Mouse (Mus musculus) liver, embryonic 12.5 days (tissue): ENCODE measurements around the gene Hoxd4. TPM values are rescaled to one million over a fixed set of nuclear protein-coding genes. Genes with fewer than 3 reads are reported as not detected.

Experiments used
- ATAC-seq: fragments of 200-750 bp; cut with Nextera tagmentation; 2 replicates; pipeline ENCODE4 v1.8.0; 2017; ENCODE audit warnings: moderate number of reproducible peaks, mild to moderate bottlenecking, moderate library complexity
- H3K27ac ChIP-seq: fragments of 300-500 bp; sonication (generic); 2 replicates; pipeline ENCODE4 v1.5.1; 2016; ENCODE audit warnings: mild to moderate bottlenecking
- H3K27me3 ChIP-seq: fragments of 300-500 bp; sonication (generic); replicated peaks from 2 replicates; pipeline ENCODE4 v1.6.1; 2016; ENCODE audit warnings: mild to moderate bottlenecking, moderate library complexity
- H3K36me3 ChIP-seq: fragments of 300-500 bp; sonication (generic); 2 replicates; pipeline ENCODE4 v1.6.1; 2016; ENCODE audit warnings: mild to moderate bottlenecking, moderate library complexity
- H3K4me1 ChIP-seq: fragments of 300-500 bp; sonication (generic); 2 replicates; pipeline ENCODE4 v1.6.1; 2016
- H3K4me2 ChIP-seq: fragments of 300-500 bp; sonication (generic); 2 replicates; pipeline ENCODE4 v1.6.1; 2016; ENCODE audit warnings: mild to moderate bottlenecking, moderate library complexity
- H3K4me3 ChIP-seq: fragments of 300-500 bp; sonication (generic); 2 replicates; pipeline ENCODE4 v1.5.1; 2016; ENCODE audit warnings: mild to moderate bottlenecking, moderate library complexity
- H3K9ac ChIP-seq: fragments of 300-500 bp; sonication (generic); 2 replicates; pipeline ENCODE4 v1.6.1; 2016; ENCODE audit warnings: mild to moderate bottlenecking, moderate library complexity
- H3K9me3 ChIP-seq: fragments of 300-500 bp; sonication (generic); replicated peaks from 2 replicates; pipeline ENCODE4 v1.6.1; 2016; ENCODE audit warnings: mild to moderate bottlenecking, moderate library complexity
- WGBS: fragments of 180-500 bp; shearing (Covaris S2); methylation state at CpG from one replicate; pipeline ENCODE4 v1.1.7; 2016; ENCODE audit not compliant: insufficient replicate concordance; 5-methylcytosine and 5-hydroxymethylcytosine counted together
- polyA plus RNA-seq: library from polyadenylated mRNA; unstranded; fragments of >200 nt; fragmentation: Nextera tagmentation; extraction: Ambion mirVana; gene quantifications from 2 replicates; pipeline ENCODE4 v1.2.1, GENCODE M21; 2016

Hoxd4 gene
- not detected in 2 replicates for polyA plus RNA-seq

- Histone ChIP-seq H3K4me1 (peaks cover 6% of the 10 kb centered on the region; the same call in 1 of the 2 replicates), H3K27ac (no peak within 1 kb of the TSS), H3K9ac (no peak within 1 kb of the TSS), H3K9me3 (no peaks in the 10 kb centered on the region), H3K4me2 (peak within 1 kb of the TSS; percentile 38), H3K4me3 (peak within 1 kb of the TSS; percentile 21), H3K27me3 (peaks cover 99% of the 10 kb centered on the region), H3K36me3 (no peaks in the 10 kb centered on the region)
- under 1% methylated on average over 64 of the region's 65 CpGs for WGBS
- no peak for ATAC-seq
These were observed at the start of gene Hoxd4, which contains the start of gene Hoxd3 for GRCm38 (mm10) chr2:74711721-74712621. Gene Hoxd4, plus strand, starts transcription at chr2:74711929. Gene Hoxd3, plus strand, starts transcription at chr2:74711927.

DNA sequence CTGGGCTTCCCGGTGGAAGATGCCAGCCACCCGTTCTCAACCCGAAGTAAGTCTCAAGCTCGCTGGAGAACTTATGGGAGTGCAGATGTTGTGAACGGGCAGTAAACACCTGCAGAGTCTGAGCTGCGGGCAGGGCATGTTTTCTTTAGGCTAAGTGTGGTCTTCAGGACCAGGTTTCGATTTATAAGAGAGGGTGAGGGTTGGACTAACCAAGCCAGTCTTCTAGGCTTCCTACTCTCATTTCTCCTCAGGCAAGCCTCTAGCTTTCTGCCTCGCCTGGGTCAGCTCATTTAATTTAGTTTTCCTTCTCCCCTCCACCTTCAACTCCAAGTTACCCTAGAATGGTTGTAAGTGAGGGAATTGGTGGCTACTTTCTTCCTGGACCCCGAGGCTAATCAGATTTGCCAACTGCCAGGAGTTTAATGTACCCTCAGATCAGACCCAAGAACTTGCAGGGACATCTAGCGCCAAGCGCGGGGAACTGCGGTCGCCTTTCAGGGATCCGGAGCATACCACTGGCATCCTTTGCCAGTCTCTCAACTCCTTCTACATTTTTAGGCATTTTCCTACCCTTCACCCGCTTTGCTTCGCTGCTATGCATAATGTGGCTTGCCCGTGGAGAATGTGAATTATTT, 48.3 kb upstream of the Hoxd4 start:
- ATAC-seq = no peak
- WGBS = 4% methylated on average over 18 of the region's 18 CpGs
- H3K9me3 ChIP-seq = no peaks in the 10 kb centered on the region
- H3K4me2 ChIP-seq = no peak overlapping the region
- no peak overlapping the region for H3K27ac ChIP-seq
- peaks cover 99% of the 10 kb centered on the region for H3K27me3 ChIP-seq
- H3K4me1 ChIP-seq = peaks cover 8% of the 10 kb centered on the region; the same call in 1 of the 2 replicates
- H3K4me3 ChIP-seq = no peak overlapping the region
- no peak overlapping the region for H3K9ac ChIP-seq
- no peaks in the 10 kb centered on the region for H3K36me3 ChIP-seq

DNA sequence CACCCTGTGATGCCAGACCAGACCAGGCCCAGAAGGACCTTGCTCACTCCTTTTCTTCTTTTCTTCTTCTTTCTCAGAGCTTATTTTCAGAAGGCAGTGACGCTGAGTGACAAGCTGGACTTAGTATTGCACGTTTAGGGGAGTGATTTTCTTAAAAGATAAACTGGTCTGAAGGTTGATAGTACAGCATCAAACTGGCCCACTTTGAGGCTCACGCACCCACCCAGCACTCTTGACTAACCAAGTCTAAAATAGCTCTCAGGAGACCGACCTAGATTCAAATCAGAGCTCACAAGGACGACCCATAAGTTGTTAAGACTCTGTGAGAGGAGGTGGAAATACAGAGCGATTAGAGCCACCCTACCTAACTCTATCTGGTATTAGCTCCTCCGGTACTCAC, 45.3 kb upstream of the Hoxd4 start:
- Histone ChIP-seq H3K4me2 (no peak overlapping the region), H3K27me3 (peaks cover 98% of the 10 kb centered on the region), H3K36me3 (no peaks in the 10 kb centered on the region), H3K4me1 (peaks cover 11% of the 10 kb centered on the region; the same call in 1 of the 2 replicates), H3K9me3 (no peaks in the 10 kb centered on the region), H3K27ac (no peak overlapping the region), H3K4me3 (no peak overlapping the region), H3K9ac (no peak overlapping the region)
- WGBS = 4% methylated on average over 7 of the region's 7 CpGs
- ATAC-seq = no peak

GRCm38 (mm10) chr2:74667191-74667841, 44.4 kb upstream of the Hoxd4 start:
- Histone ChIP-seq H3K36me3 (no peaks in the 10 kb centered on the region), H3K9me3 (no peaks in the 10 kb centered on the region), H3K9ac (no peak overlapping the region), H3K27ac (no peak overlapping the region), H3K4me1 (peaks cover 11% of the 10 kb centered on the region; the same call in 1 of the 2 replicates), H3K4me3 (0 out of 2 replicates have a peak overlapping the region, but pooled peaks have one; percentile 45), H3K4me2 (peak overlapping the region; percentile 63; the same call in 1 of the 2 replicates), H3K27me3 (peaks cover 98% of the 10 kb centered on the region)
- WGBS = 5% methylated on average over 36 of the region's 36 CpGs
- ATAC-seq = no peak

- no peak within 1 kb of the TSS for H3K9ac ChIP-seq
- no peaks in the 10 kb centered on the region for H3K9me3 ChIP-seq
- 1% methylated on average over 24 of the region's 51 CpGs for WGBS
- H3K4me1 ChIP-seq = peaks cover 14% of the 10 kb centered on the region; the same call in 1 of the 2 replicates
- H3K27me3 ChIP-seq = peaks cover 98% of the 10 kb centered on the region
- H3K4me2 ChIP-seq = peak within 1 kb of the TSS; percentile 63
- no peaks in the 10 kb centered on the region for H3K36me3 ChIP-seq
- H3K4me3 ChIP-seq = peak within 1 kb of the TSS; percentile 45
- H3K27ac ChIP-seq = no peak within 1 kb of the TSS
- no peak for ATAC-seq
These were observed 43.8 kb upstream of the Hoxd4 start, which contains the start of gene Hoxd13 for GRCm38 (mm10) chr2:74667842-74668357. Gene Hoxd13, plus strand, starts transcription at chr2:74668310.

- Histone ChIP-seq H3K9ac (no peak overlapping the region), H3K4me1 (peaks cover 15% of the 10 kb centered on the region; the same call in 1 of the 2 replicates), H3K27ac (no peak overlapping the region), H3K27me3 (peaks cover 98% of the 10 kb centered on the region), H3K9me3 (no peaks in the 10 kb centered on the region), H3K36me3 (no peaks in the 10 kb centered on the region), H3K4me3 (peak overlapping the region; percentile 45), H3K4me2 (peak overlapping the region; percentile 63)
- 2% methylated on average over 60 of the region's 74 CpGs for WGBS
- ATAC-seq = no peak
These were observed 43.1 kb upstream of the Hoxd4 start for GRCm38 (mm10) chr2:74668370-74669229.

DNA sequence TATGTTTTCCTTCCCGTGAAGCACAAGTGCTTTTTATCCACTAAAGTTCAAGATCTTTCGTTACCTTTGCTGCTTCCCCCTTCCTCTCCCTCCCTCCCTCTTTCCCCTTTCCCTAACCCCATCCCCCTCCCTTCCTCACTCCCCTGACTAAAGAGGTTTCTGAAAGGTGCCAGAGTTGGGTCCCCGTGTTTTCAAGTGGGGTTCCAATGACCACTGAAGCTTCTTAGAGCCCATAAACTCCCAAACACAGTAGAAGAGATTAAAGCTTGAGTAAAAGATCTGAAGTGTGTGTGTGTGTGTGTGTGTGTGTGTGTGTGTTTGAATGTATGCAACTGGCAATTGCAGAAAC, 42.5 kb upstream of the Hoxd4 start:
- ATAC-seq = no peak
- Histone ChIP-seq H3K4me3 (no peak overlapping the region), H3K9ac (no peak overlapping the region), H3K36me3 (no peaks in the 10 kb centered on the region), H3K9me3 (no peaks in the 10 kb centered on the region), H3K27me3 (peaks cover 98% of the 10 kb centered on the region), H3K4me2 (no peak overlapping the region), H3K27ac (no peak overlapping the region), H3K4me1 (peaks cover 15% of the 10 kb centered on the region; the same call in 1 of the 2 replicates)
- 0% methylated on average over 3 of the region's 3 CpGs for WGBS

DNA sequence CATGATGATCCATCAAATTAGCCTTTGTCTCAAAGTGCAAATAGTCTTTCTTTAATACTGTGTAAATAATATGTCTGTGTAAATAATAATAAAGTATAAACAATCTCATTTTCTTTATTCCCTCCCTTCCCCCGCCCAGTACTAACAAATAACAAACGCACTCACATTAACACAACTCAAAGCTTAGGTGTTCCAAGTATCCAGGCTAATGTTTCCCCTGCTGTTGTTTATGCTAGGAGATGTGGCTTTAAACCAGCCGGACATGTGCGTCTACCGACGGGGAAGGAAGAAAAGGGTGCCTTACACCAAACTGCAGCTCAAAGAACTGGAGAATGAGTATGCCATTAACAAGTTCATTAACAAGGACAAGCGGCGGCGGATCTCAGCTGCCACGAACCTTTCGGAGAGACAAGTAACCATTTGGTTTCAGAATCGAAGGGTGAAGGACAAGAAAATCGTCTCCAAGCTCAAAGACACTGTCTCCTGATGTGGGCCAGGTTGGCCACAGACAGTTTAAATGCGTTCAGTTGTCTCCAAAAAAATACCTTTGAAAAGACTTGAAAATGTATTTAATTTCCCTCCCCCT, 42.0 kb upstream of the Hoxd4 start:
- Histone ChIP-seq H3K9me3 (no peaks in the 10 kb centered on the region), H3K4me2 (no peak overlapping the region), H3K9ac (no peak overlapping the region), H3K36me3 (no peaks in the 10 kb centered on the region), H3K4me3 (no peak overlapping the region), H3K4me1 (peaks cover 15% of the 10 kb centered on the region; the same call in 1 of the 2 replicates), H3K27ac (no peak overlapping the region), H3K27me3 (peaks cover 98% of the 10 kb centered on the region)
- ATAC-seq = no peak
- WGBS = 1% methylated on average over 14 of the region's 14 CpGs

DNA sequence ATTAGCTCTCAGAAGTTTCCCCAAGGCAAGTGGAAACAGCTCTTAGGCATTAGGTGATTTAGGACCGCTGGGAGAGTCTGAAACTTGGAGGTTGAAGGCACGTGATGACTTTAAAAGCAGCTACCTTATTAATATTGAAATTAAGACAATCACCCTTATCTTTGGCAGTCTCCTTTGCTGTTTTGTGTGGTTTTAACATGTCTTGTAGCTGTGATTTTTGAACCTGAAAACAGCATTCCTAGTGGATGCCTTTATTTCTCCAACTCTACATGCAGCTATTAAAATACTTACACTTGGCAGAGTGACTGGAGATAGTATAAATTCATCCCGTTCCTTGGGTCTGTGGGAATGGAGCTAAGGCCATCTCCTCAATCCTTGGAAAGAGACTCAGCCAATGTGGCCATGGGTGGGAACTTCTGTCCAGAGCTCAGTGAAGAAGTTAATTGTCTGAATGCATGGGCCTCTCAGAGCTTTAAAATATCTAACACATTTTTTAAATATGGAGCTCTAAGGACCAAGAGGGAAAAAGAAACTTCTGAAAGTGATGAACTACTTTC, 41.0 kb upstream of the Hoxd4 start:
- no peak overlapping the region for H3K27ac ChIP-seq

DNA sequence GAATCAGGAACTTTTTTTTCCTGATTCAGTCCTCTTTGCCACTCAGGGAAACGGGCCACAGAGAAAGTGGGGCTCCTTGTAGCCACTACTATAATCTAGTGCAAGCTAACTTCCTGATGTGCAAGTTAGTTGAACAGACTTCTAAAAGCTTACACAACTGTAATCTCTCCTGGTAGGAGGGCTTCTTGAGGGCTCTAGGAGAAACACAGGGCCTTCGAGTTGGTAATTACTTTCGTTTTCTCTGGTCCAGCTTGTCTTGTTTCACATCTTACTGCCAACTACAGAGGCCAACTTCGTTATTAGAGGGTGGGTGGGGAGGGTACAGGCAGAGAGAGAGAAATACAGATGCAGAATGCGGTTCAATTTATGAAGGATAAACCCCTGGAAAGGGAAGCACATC, 39.9 kb upstream of the Hoxd4 start:
- Histone ChIP-seq H3K9me3 (no peaks in the 10 kb centered on the region), H3K36me3 (no peaks in the 10 kb centered on the region), H3K4me1 (peaks cover 15% of the 10 kb centered on the region; the same call in 1 of the 2 replicates), H3K27ac (no peak overlapping the region), H3K9ac (no peak overlapping the region), H3K4me3 (no peak overlapping the region), H3K27me3 (peaks cover 99% of the 10 kb centered on the region), H3K4me2 (peak overlapping the region; percentile 47; the same call in 1 of the 2 replicates)
- ATAC-seq = no peak
- WGBS = 9% methylated on average over 5 of the region's 5 CpGs

More for the DNA sequence above, 41.0 kb upstream of the Hoxd4 start:
- Histone ChIP-seq H3K27me3 (peaks cover 99% of the 10 kb centered on the region), H3K4me2 (no peak overlapping the region), H3K9ac (no peak overlapping the region), H3K4me3 (no peak overlapping the region), H3K36me3 (no peaks in the 10 kb centered on the region), H3K9me3 (no peaks in the 10 kb centered on the region), H3K4me1 (peaks cover 15% of the 10 kb centered on the region; the same call in 1 of the 2 replicates)
- ATAC-seq = no peak
- 3% methylated on average over 3 of the region's 3 CpGs for WGBS
